Mouse (Mus musculus) layer of hippocampus, adult 2 months (tissue): ENCODE results near the gene 1700093K21Rik. TPM values are rescaled to one million over a fixed set of nuclear protein-coding genes. Genes with fewer than 3 reads are reported as not detected.

Experiments
- DNase-seq, 2 experiments: peaks; one replicate each; pipeline ENCODE4 v3.0.0; 2022; ENCODE audit warnings: low spot score in 2 of 2
- H3K27ac ChIP-seq: fragments of 200-600 bp; 2 replicates; pipeline ENCODE4 v1.8.1; 2022
- H3K4me3 ChIP-seq: fragments of 200-600 bp; 2 replicates; pipeline ENCODE4 v1.8.1; 2022; ENCODE audit warnings: mild to moderate bottlenecking
- CTCF ChIP-seq: fragments of 200-600 bp; conservative IDR thresholded peaks from 2 replicates; pipeline ENCODE4 v1.8.1; 2022; ENCODE audit warnings: antibody characterized with exemption, mild to moderate bottlenecking, moderate library complexity
- microRNA-seq, 2 experiments: library from miRNA; unstranded; fragments of <30 nt; microRNA quantifications; one replicate each; pipeline ENCODE4 v1.2.0; 2021
- total RNA-seq, 2 experiments: library from RNA; stranded (reverse); gene quantifications; 2 replicates each; pipeline ENCODE4 v1.2.3; 2021

Gene 1700093K21Rik
- total RNA-seq, 2 experiments from 2014 or later, result not detected

- DNase-seq, result no peak
- no peak for TF ChIP-seq CTCF
- H3K4me3 ChIP-seq, result no peak overlapping the region
These were observed 25.7 kb downstream of the 1700093K21Rik start for GRCm38 (mm10) chr11:23495231-23495630.

GRCm38 (mm10) chr11:23492048-23492790 is 28.7 kb downstream of the 1700093K21Rik start:
- H3K4me3 ChIP-seq, result no peak overlapping the region
- H3K27ac ChIP-seq, result no peak overlapping the region
- no peak for DNase-seq
- TF ChIP-seq CTCF, result no peak

More at GRCm38 (mm10) chr11:23495231-23495630, 25.7 kb downstream of the 1700093K21Rik start:
- no peak overlapping the region for H3K27ac ChIP-seq

- Histone ChIP-seq H3K4me3 (no peak overlapping the region), H3K27ac (no peak overlapping the region)
- no peak for DNase-seq
- TF ChIP-seq CTCF, result no peak
These were observed 31.0 kb downstream of the 1700093K21Rik start for GRCm38 (mm10) chr11:23489955-23490354.

Small RNA genes within 50 kb of the gene (microRNA-seq; reads per million reads assigned to microRNA genes)
- 0 to 0.18 reads per million in 2 experiments for gene Gm47279

Other genes with a start within 250 kb of the 1700093K21Rik start
- gene Usp34, start 214.3 kb downstream of the 1700093K21Rik start, total RNA-seq, result 10 to 100 TPM; 88.0 to 92.1 TPM
- gene Ahsa2, start 23.1 kb downstream of the 1700093K21Rik start, total RNA-seq, result 10 to 100 TPM; 45.8 to 59.2 TPM
- gene 0610010F05Rik, start 112.5 kb upstream of the 1700093K21Rik start, total RNA-seq, result 10 to 100 TPM; 35.3 to 36.0 TPM
- gene Pus10, start 144.5 kb upstream of the 1700093K21Rik start, total RNA-seq, result 10 to 100 TPM; 18.6 to 21.1 TPM
- 10 to 100 TPM; 22.8 to 34.0 TPM for gene Pex13, start 144.8 kb upstream of the 1700093K21Rik start, total RNA-seq
- 1 to 10 TPM; 2.7 to 2.9 TPM for gene Rel, start 249.8 kb upstream of the 1700093K21Rik start, total RNA-seq